15 mouse cellular contexts compared by ENCODE assay signal in genomic region chr2:65925363-65925941, GRCm38 (mm10).
A peak's percentile ranks its signal among the peaks of the same experiment; 100 is the strongest.
DNase-seq lines count a peak whose midpoint lies in the region; ATAC-seq and TF ChIP-seq lines count a peak whose summit lies in the region.
"Had no signal": no experiment of that assay in that cellular context is flagged by ENCODE, and none has a peak within 500 bp of the region (broad histone marks: within the 10 kb centered on the region; RNA-seq: fewer than 3 reads in every experiment).

No protein-coding gene starts in this region.

- no peak overlapping the region for H3K9ac ChIP-seq in lung, postnatal 0 days (replicated peaks; ENCODE audit: low read depth)
- H3K9ac ChIP-seq in hindbrain, embryonic 15.5 days, result no peak overlapping the region
- H3K9ac ChIP-seq in neural tube, embryonic 14.5 days (replicated peaks; ENCODE audit: low read depth, low read length), result no peak overlapping the region
- H3K9ac ChIP-seq: embryonic facial prominence, embryonic 15.5 days; liver, embryonic 15.5 days had no signal

- no peak for ATAC-seq in lung, postnatal 0 days
- ATAC-seq in hindbrain, embryonic 15.5 days (ENCODE audit: low FRiP score, low read depth), result no peak
- peak; percentile 44; the same call in 1 of the 2 replicates for ATAC-seq in neural tube, embryonic 14.5 days (ENCODE audit: low read depth)

- H3K4me2 ChIP-seq in lung, postnatal 0 days (replicated peaks; ENCODE audit: low read depth, low read length), result no peak overlapping the region
- peak overlapping the region; percentile 2; the same call in 1 of the 2 replicates for H3K4me2 ChIP-seq in hindbrain, embryonic 15.5 days
- H3K4me2 ChIP-seq in neural tube, embryonic 14.5 days (ENCODE audit: low read depth, low read length), result 0 out of 2 replicates have a peak overlapping the region, but pooled peaks have one; percentile 8
- H3K4me2 ChIP-seq: embryonic facial prominence, embryonic 15.5 days; liver, embryonic 15.5 days had no signal

- no peaks in the 10 kb centered on the region for H3K36me3 ChIP-seq in lung, postnatal 0 days (ENCODE audit: insufficient read depth, low read length)
- no peaks in the 10 kb centered on the region for H3K36me3 ChIP-seq in hindbrain, embryonic 15.5 days
- no peaks in the 10 kb centered on the region for H3K36me3 ChIP-seq in neural tube, embryonic 14.5 days (ENCODE audit: control insufficient read depth, insufficient read depth, low read length)
- H3K36me3 ChIP-seq: embryonic facial prominence, embryonic 15.5 days; liver, embryonic 15.5 days had no signal

- WGBS in lung, postnatal 0 days, result 75% methylated on average over 15 of the region's 15 CpGs
- 39% methylated on average over 15 of the region's 15 CpGs for WGBS in hindbrain, embryonic 15.5 days
- WGBS in neural tube, embryonic 14.5 days, result 26% methylated on average over 15 of the region's 15 CpGs

- peak; percentile 59 for DNase-seq in embryo, embryonic 10 days (ENCODE audit: low spot score)
- DNase-seq in embryo, embryonic 9.5 days (ENCODE audit: extremely low spot score), result no peak
- DNase-seq in lung, postnatal 0 days (ENCODE audit: low spot score), result peak; percentile 22
- no peak for DNase-seq in lung, postnatal 4 days
- no peak for DNase-seq in layer of hippocampus, postnatal 36 days
- no peak for DNase-seq in ovary, postnatal 36 days (ENCODE audit: low spot score)
- DNase-seq: adrenal gland, postnatal 36 days; cerebellum, adult 11 months; gastrocnemius, adult 2 months; lung, postnatal 14 days had no signal

- H3K27ac ChIP-seq in lung, postnatal 0 days (ENCODE audit: low read length), result no peak overlapping the region
- 0 out of 2 replicates have a peak overlapping the region, but pooled peaks have one; percentile 20 for H3K27ac ChIP-seq in hindbrain, embryonic 15.5 days (replicated peaks)
- peak overlapping the region; percentile 16; the same call in 1 of the 2 replicates for H3K27ac ChIP-seq in neural tube, embryonic 14.5 days (ENCODE audit: low read depth, low read length)
- H3K27ac ChIP-seq: embryonic facial prominence, embryonic 15.5 days; gastrocnemius, adult 2 months; liver, embryonic 15.5 days had no signal

- H3K27me3 ChIP-seq in lung, postnatal 0 days (replicated peaks; ENCODE audit: insufficient read depth, low read length), result no peaks in the 10 kb centered on the region
- H3K27me3 ChIP-seq in hindbrain, embryonic 15.5 days, result no peaks in the 10 kb centered on the region
- no peaks in the 10 kb centered on the region for H3K27me3 ChIP-seq in neural tube, embryonic 14.5 days (ENCODE audit: control insufficient read depth, insufficient read depth, low read length)
- H3K27me3 ChIP-seq: CH12.LX; embryonic facial prominence, embryonic 15.5 days; liver, embryonic 15.5 days had no signal

- no peaks in the 10 kb centered on the region for H3K4me1 ChIP-seq in lung, postnatal 0 days (ENCODE audit: insufficient read depth, low read depth, low read length)
- H3K4me1 ChIP-seq in hindbrain, embryonic 15.5 days (replicated peaks), result peaks cover 22% of the 10 kb centered on the region
- peaks cover 6% of the 10 kb centered on the region; the same call in 1 of the 2 replicates for H3K4me1 ChIP-seq in neural tube, embryonic 14.5 days (ENCODE audit: control insufficient read depth, insufficient read depth, low read length)
- H3K4me1 ChIP-seq: embryonic facial prominence, embryonic 15.5 days; liver, embryonic 15.5 days had no signal

- H3K9me3 ChIP-seq in lung, postnatal 0 days (ENCODE audit: low read length), result no peaks in the 10 kb centered on the region
- H3K9me3 ChIP-seq in hindbrain, embryonic 15.5 days, result no peaks in the 10 kb centered on the region
- no peaks in the 10 kb centered on the region for H3K9me3 ChIP-seq in neural tube, embryonic 14.5 days (ENCODE audit: control insufficient read depth, low read length)
- H3K9me3 ChIP-seq: embryonic facial prominence, embryonic 15.5 days; liver, embryonic 15.5 days had no signal

- no peak overlapping the region for H3K4me3 ChIP-seq in lung, postnatal 0 days (ENCODE audit: low read depth, low read length)
- no peak overlapping the region for H3K4me3 ChIP-seq in hindbrain, embryonic 15.5 days
- H3K4me3 ChIP-seq in neural tube, embryonic 14.5 days (ENCODE audit: low read depth, low read length), result no peak overlapping the region
- H3K4me3 ChIP-seq: embryonic facial prominence, embryonic 15.5 days; gastrocnemius, adult 2 months; liver, embryonic 15.5 days had no signal

- no peak for TF ChIP-seq CTCF in lung, postnatal 0 days (IDR thresholded peaks at IDR 0.05)

- TF ChIP-seq EP300 in lung, postnatal 0 days (IDR thresholded peaks at IDR 0.05), result no peak

Comparison
In these comparisons a context has a peak if more than half of its experiments do, and no peak if none do; other contexts are left out.
1. DNase-seq: peak in embryo, embryonic 10 days (single experiment) and lung, postnatal 0 days (single experiment); none in embryo, embryonic 9.5 days (single experiment), lung, postnatal 4 days (0 of 2), layer of hippocampus, postnatal 36 days (0 of 2) and ovary, postnatal 36 days (single experiment).